ENCODE assay signal across 14 mouse cellular contexts in the genomic region with DNA sequence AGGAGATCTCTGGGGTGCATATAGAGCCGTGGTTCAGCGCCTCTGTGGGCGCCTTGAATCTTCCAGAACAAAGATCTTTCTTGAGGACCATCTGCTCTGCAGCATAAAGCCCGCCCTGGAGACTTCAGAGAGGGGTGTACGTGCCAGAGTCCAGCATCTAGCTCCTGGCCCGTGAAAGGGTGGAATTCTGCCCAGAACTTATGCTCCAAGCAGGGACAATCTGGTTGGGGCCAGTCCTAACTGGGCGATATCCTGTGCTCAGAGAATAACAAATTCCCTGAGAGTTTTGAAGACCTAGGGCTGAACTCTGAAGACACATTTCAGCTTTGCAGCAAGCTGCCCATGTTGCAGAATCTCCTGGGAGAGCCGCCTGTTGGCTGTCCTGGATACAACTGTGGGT. TPM values are rescaled to one million over a fixed set of nuclear protein-coding genes. Genes with fewer than 3 reads are reported as not detected.
DNase-seq lines count a peak whose midpoint lies in the region; ATAC-seq and TF ChIP-seq lines count a peak whose summit lies in the region.
"Had no signal": no experiment of that assay in that cellular context is flagged by ENCODE, and none has a peak within 500 bp of the region (broad histone marks: within the 10 kb centered on the region; RNA-seq: fewer than 3 reads in every experiment).

No protein-coding gene starts in this region.

- TF ChIP-seq EP300 in heart, postnatal 0 days (IDR thresholded peaks at IDR 0.05; ENCODE audit: low read depth), result no peak

- no peaks in the 10 kb centered on the region for H3K27me3 ChIP-seq in heart, postnatal 0 days (ENCODE audit: control insufficient read depth, insufficient read depth, low read length)
- H3K27me3 ChIP-seq in heart, embryonic 11.5 days (ENCODE audit: control insufficient read depth, insufficient read depth, low read length), result peaks cover 2% of the 10 kb centered on the region; the same call in 1 of the 2 replicates
- H3K27me3 ChIP-seq in midbrain, postnatal 0 days (ENCODE audit: insufficient read depth, low read length), result no peaks in the 10 kb centered on the region
- no peaks in the 10 kb centered on the region for H3K27me3 ChIP-seq in midbrain, embryonic 14.5 days (ENCODE audit: control insufficient read depth, insufficient read depth, low read length)
- H3K27me3 ChIP-seq in kidney, embryonic 16.5 days (ENCODE audit: insufficient read depth, low read length), result peaks cover 27% of the 10 kb centered on the region
- H3K27me3 ChIP-seq in limb, embryonic 11.5 days (ENCODE audit: control insufficient read depth, insufficient read depth, low read length), result no peaks in the 10 kb centered on the region; the same call in 1 of the 2 replicates

- no peak overlapping the region for H3K4me2 ChIP-seq in heart, postnatal 0 days (ENCODE audit: low read depth, low read length)
- no peak overlapping the region for H3K4me2 ChIP-seq in heart, embryonic 11.5 days
- H3K4me2 ChIP-seq in midbrain, postnatal 0 days (ENCODE audit: low read depth, low read length, poor library complexity, severe bottlenecking), result no peak overlapping the region
- H3K4me2 ChIP-seq in midbrain, embryonic 14.5 days (ENCODE audit: low read length), result no peak overlapping the region
- no peak overlapping the region for H3K4me2 ChIP-seq in kidney, embryonic 16.5 days (replicated peaks; ENCODE audit: low read depth, low read length)
- H3K4me2 ChIP-seq in limb, embryonic 11.5 days (ENCODE audit: low read depth, severe bottlenecking), result no peak overlapping the region
- H3K4me2 ChIP-seq: liver, embryonic 13.5 days; neural tube, embryonic 12.5 days had no signal

- no peak for ATAC-seq in heart, postnatal 0 days (ENCODE audit: insufficient read depth, low read depth)
- no peak for ATAC-seq in heart, embryonic 11.5 days (replicated peaks; ENCODE audit: insufficient number of reproducible peaks, low FRiP score, low TSS enrichment)
- ATAC-seq in midbrain, postnatal 0 days (ENCODE audit: low FRiP score), result no peak
- no peak for ATAC-seq in midbrain, embryonic 14.5 days (ENCODE audit: low FRiP score, low TSS enrichment)
- ATAC-seq in kidney, embryonic 16.5 days (ENCODE audit: low FRiP score, low TSS enrichment), result no peak
- ATAC-seq in limb, embryonic 11.5 days (ENCODE audit: insufficient number of reproducible peaks, low FRiP score, low TSS enrichment, low read depth), result no peak
- ATAC-seq: intestine, postnatal 0 days had no signal

- no peak for TF ChIP-seq CTCF in heart, postnatal 0 days (IDR thresholded peaks at IDR 0.05; ENCODE audit: low read depth)
- no peak for TF ChIP-seq CTCF in midbrain, postnatal 0 days (IDR thresholded peaks at IDR 0.05)

- peak overlapping the region; percentile 35 for H3K27ac ChIP-seq in heart, postnatal 0 days (ENCODE audit: low read depth)
- H3K27ac ChIP-seq in heart, embryonic 11.5 days (ENCODE audit: low read depth, low read length), result no peak overlapping the region
- H3K27ac ChIP-seq in midbrain, postnatal 0 days (ENCODE audit: low read depth, low read length), result no peak overlapping the region
- H3K27ac ChIP-seq in midbrain, embryonic 14.5 days (replicated peaks; ENCODE audit: low read depth, low read length), result no peak overlapping the region
- H3K27ac ChIP-seq in kidney, embryonic 16.5 days (ENCODE audit: low read length), result peak overlapping the region; percentile 51
- no peak overlapping the region for H3K27ac ChIP-seq in limb, embryonic 11.5 days (replicated peaks; ENCODE audit: low read depth, low read length)
- H3K27ac ChIP-seq: liver, embryonic 13.5 days; neural tube, embryonic 12.5 days had no signal

- H3K36me3 ChIP-seq in heart, postnatal 0 days (replicated peaks; ENCODE audit: control insufficient read depth, insufficient read depth, low read length), result no peaks in the 10 kb centered on the region
- H3K36me3 ChIP-seq in heart, embryonic 11.5 days (ENCODE audit: control insufficient read depth, insufficient read depth, low read length), result no peaks in the 10 kb centered on the region
- no peaks in the 10 kb centered on the region for H3K36me3 ChIP-seq in midbrain, postnatal 0 days (ENCODE audit: insufficient read depth, low read length)
- H3K36me3 ChIP-seq in midbrain, embryonic 14.5 days (ENCODE audit: control insufficient read depth, insufficient read depth, low read length), result no peaks in the 10 kb centered on the region
- no peaks in the 10 kb centered on the region for H3K36me3 ChIP-seq in kidney, embryonic 16.5 days (ENCODE audit: insufficient read depth, low read length)
- H3K36me3 ChIP-seq in limb, embryonic 11.5 days (ENCODE audit: control insufficient read depth, insufficient read depth, low read length), result no peaks in the 10 kb centered on the region
- H3K36me3 ChIP-seq: liver, embryonic 13.5 days; neural tube, embryonic 12.5 days had no signal

- 0 out of 2 replicates have a peak, but pooled peaks cover 3% of the 10 kb centered on the region for H3K9me3 ChIP-seq in heart, postnatal 0 days (replicated peaks; ENCODE audit: control insufficient read depth, low read length)
- H3K9me3 ChIP-seq in heart, embryonic 11.5 days (replicated peaks; ENCODE audit: control insufficient read depth, low read length), result no peaks in the 10 kb centered on the region; the same call in 1 of the 2 replicates
- H3K9me3 ChIP-seq in midbrain, postnatal 0 days (ENCODE audit: low read length), result no peaks in the 10 kb centered on the region
- no peaks in the 10 kb centered on the region for H3K9me3 ChIP-seq in midbrain, embryonic 14.5 days (ENCODE audit: control insufficient read depth, low read length)
- no peaks in the 10 kb centered on the region for H3K9me3 ChIP-seq in kidney, embryonic 16.5 days (ENCODE audit: low read length)
- no peaks in the 10 kb centered on the region for H3K9me3 ChIP-seq in limb, embryonic 11.5 days (ENCODE audit: control insufficient read depth, low read length)
- H3K9me3 ChIP-seq: neural tube, embryonic 12.5 days had no signal

- no peak overlapping the region for H3K4me3 ChIP-seq in heart, postnatal 0 days (ENCODE audit: low read depth, low read length)
- H3K4me3 ChIP-seq in heart, embryonic 11.5 days (ENCODE audit: low read depth, low read length), result no peak overlapping the region
- H3K4me3 ChIP-seq in midbrain, postnatal 0 days (ENCODE audit: low read depth, low read length), result no peak overlapping the region
- H3K4me3 ChIP-seq in midbrain, embryonic 14.5 days (replicated peaks; ENCODE audit: low read depth, low read length), result no peak overlapping the region
- no peak overlapping the region for H3K4me3 ChIP-seq in kidney, embryonic 16.5 days (ENCODE audit: low read length)
- H3K4me3 ChIP-seq in limb, embryonic 11.5 days (ENCODE audit: low read depth, low read length), result no peak overlapping the region
- H3K4me3 ChIP-seq: erythroblast, embryonic 14.5 days; liver, embryonic 13.5 days; megakaryocyte, embryonic 14.5 days; neural tube, embryonic 12.5 days had no signal

- DNase-seq in heart, postnatal 0 days (ENCODE audit: low spot score), result no peak
- DNase-seq in midbrain, postnatal 0 days (ENCODE audit: low spot score), result peak; percentile 46
- no peak for DNase-seq in midbrain, embryonic 14.5 days
- peak; percentile 16 for DNase-seq in limb, embryonic 11.5 days (ENCODE audit: low spot score)
- DNase-seq in left cerebral cortex, adult 18-20 months (ENCODE audit: low spot score in 2 of 2), result no peak
- DNase-seq: adrenal gland, postnatal 25 days; liver, embryonic 13.5 days had no signal

- H3K4me1 ChIP-seq in heart, postnatal 0 days (ENCODE audit: control insufficient read depth, insufficient read depth), result peaks cover 9% of the 10 kb centered on the region; the same call in 1 of the 2 replicates
- peaks cover 14% of the 10 kb centered on the region for H3K4me1 ChIP-seq in heart, embryonic 11.5 days (ENCODE audit: control insufficient read depth, insufficient read depth, low read length)
- peaks cover 3% of the 10 kb centered on the region for H3K4me1 ChIP-seq in midbrain, postnatal 0 days (ENCODE audit: insufficient read depth, low read length)
- peaks cover 12% of the 10 kb centered on the region for H3K4me1 ChIP-seq in midbrain, embryonic 14.5 days (ENCODE audit: control insufficient read depth, insufficient read depth, low read length)
- peaks cover 40% of the 10 kb centered on the region for H3K4me1 ChIP-seq in kidney, embryonic 16.5 days (ENCODE audit: insufficient read depth, low read length)
- H3K4me1 ChIP-seq in limb, embryonic 11.5 days (ENCODE audit: control insufficient read depth, insufficient read depth, low read length), result peaks cover 5% of the 10 kb centered on the region

- WGBS in heart, postnatal 0 days, result 68% methylated on average over 8 of the region's 8 CpGs
- 82% methylated on average over 8 of the region's 8 CpGs for WGBS in heart, embryonic 11.5 days (ENCODE audit: insufficient replicate concordance)
- WGBS in midbrain, postnatal 0 days, result 83% methylated on average over 8 of the region's 8 CpGs
- 90% methylated on average over 8 of the region's 8 CpGs for WGBS in midbrain, embryonic 14.5 days
- WGBS in kidney, embryonic 16.5 days, result 77% methylated on average over 8 of the region's 8 CpGs
- WGBS in limb, embryonic 11.5 days, result 89% methylated on average over 8 of the region's 8 CpGs

- H3K9ac ChIP-seq in heart, postnatal 0 days (replicated peaks; ENCODE audit: low read depth, low read length), result no peak overlapping the region
- no peak overlapping the region for H3K9ac ChIP-seq in heart, embryonic 11.5 days (ENCODE audit: low read depth, low read length)
- no peak overlapping the region for H3K9ac ChIP-seq in midbrain, postnatal 0 days (replicated peaks; ENCODE audit: low read length, poor library complexity, severe bottlenecking)
- H3K9ac ChIP-seq in midbrain, embryonic 14.5 days (replicated peaks; ENCODE audit: low read length), result no peak overlapping the region
- H3K9ac ChIP-seq in kidney, embryonic 16.5 days (replicated peaks; ENCODE audit: low read length), result no peak overlapping the region
- H3K9ac ChIP-seq in limb, embryonic 11.5 days (ENCODE audit: low read length), result no peak overlapping the region
- H3K9ac ChIP-seq: liver, embryonic 13.5 days; neural tube, embryonic 12.5 days had no signal

RNA-seq across cellular contexts. Expression of gene Pck1, which starts 25.1 kb away (rescaled TPM):
- total RNA-seq in heart, postnatal 0 days (2014; rRNA removed; ENCODE audit: low replicate concordance), result 0.97 and 1.7 TPM in 2 replicates
- 0.29 and 0.37 TPM in 2 replicates for polyA plus RNA-seq in heart, postnatal 0 days (2015; fragmentation: Nextera tagmentation; extraction: Ambion mirVana)
- not detected in 2 replicates for polyA plus RNA-seq in heart, embryonic 11.5 days (2014; fragmentation: Nextera tagmentation; extraction: Ambion mirVana)
- not detected in 2 replicates for total RNA-seq in midbrain, postnatal 0 days (2014; rRNA removed)
- 0.07 TPM in 1 of 2 replicates, not detected in the other for polyA plus RNA-seq in midbrain, postnatal 0 days (2015; fragmentation: Nextera tagmentation; extraction: Ambion mirVana)
- polyA plus RNA-seq in midbrain, embryonic 14.5 days (2014; fragmentation: Nextera tagmentation; extraction: Ambion mirVana), result not detected in 2 replicates
- polyA plus RNA-seq in kidney, embryonic 16.5 days (2015; fragmentation: Nextera tagmentation; extraction: Ambion mirVana), result 35.4 and 38.4 TPM in 2 replicates
- 0.05 and 0.23 TPM in 2 replicates for polyA plus RNA-seq in limb, embryonic 11.5 days (2014; fragmentation: Nextera tagmentation; extraction: Ambion mirVana)
- not detected for total RNA-seq in left cerebral cortex, adult 18-20 months (2021)
- polyA plus RNA-seq: neural tube, embryonic 12.5 days had no signal

RNA-seq across cellular contexts. Expression of gene Zbp1, which starts 40.8 kb away (rescaled TPM):
- total RNA-seq in heart, postnatal 0 days (2014; rRNA removed; ENCODE audit: low replicate concordance), result 3.1 TPM in 1 of 2 replicates, not detected in the other
- 0.36 and 1.1 TPM in 2 replicates for polyA plus RNA-seq in heart, postnatal 0 days (2015; fragmentation: Nextera tagmentation; extraction: Ambion mirVana)
- not detected in 2 replicates for polyA plus RNA-seq in heart, embryonic 11.5 days (2014; fragmentation: Nextera tagmentation; extraction: Ambion mirVana)
- not detected in 2 replicates for total RNA-seq in midbrain, postnatal 0 days (2014; rRNA removed)
- 0.38 and 0.57 TPM in 2 replicates for polyA plus RNA-seq in midbrain, postnatal 0 days (2015; fragmentation: Nextera tagmentation; extraction: Ambion mirVana)
- 1.7 TPM in 1 of 2 replicates, not detected in the other for polyA plus RNA-seq in midbrain, embryonic 14.5 days (2014; fragmentation: Nextera tagmentation; extraction: Ambion mirVana)
- 0.67 TPM in 1 of 2 replicates, not detected in the other for polyA plus RNA-seq in kidney, embryonic 16.5 days (2015; fragmentation: Nextera tagmentation; extraction: Ambion mirVana)
- not detected in 2 replicates for polyA plus RNA-seq in limb, embryonic 11.5 days (2014; fragmentation: Nextera tagmentation; extraction: Ambion mirVana)
- total RNA-seq in left cerebral cortex, adult 18-20 months (2021), result not detected
- polyA plus RNA-seq: erythroblast, embryonic 14.5 days had no signal

RNA-seq across cellular contexts. Expression of gene Ctcfl, which starts 58.6 kb away (rescaled TPM):
- total RNA-seq in heart, postnatal 0 days (2014; rRNA removed; ENCODE audit: low replicate concordance), result not detected in 2 replicates
- polyA plus RNA-seq in heart, postnatal 0 days (2015; fragmentation: Nextera tagmentation; extraction: Ambion mirVana), result 0.22 and 0.26 TPM in 2 replicates
- 0.39 and 0.42 TPM in 2 replicates for polyA plus RNA-seq in heart, embryonic 11.5 days (2014; fragmentation: Nextera tagmentation; extraction: Ambion mirVana)
- not detected in 2 replicates for total RNA-seq in midbrain, postnatal 0 days (2014; rRNA removed)
- not detected in 2 replicates for polyA plus RNA-seq in midbrain, postnatal 0 days (2015; fragmentation: Nextera tagmentation; extraction: Ambion mirVana)
- polyA plus RNA-seq in midbrain, embryonic 14.5 days (2014; fragmentation: Nextera tagmentation; extraction: Ambion mirVana), result not detected in 2 replicates
- 0.07 and 0.10 TPM in 2 replicates for polyA plus RNA-seq in kidney, embryonic 16.5 days (2015; fragmentation: Nextera tagmentation; extraction: Ambion mirVana)
- polyA plus RNA-seq in limb, embryonic 11.5 days (2014; fragmentation: Nextera tagmentation; extraction: Ambion mirVana), result 0.11 TPM in 1 of 2 replicates, not detected in the other
- not detected for total RNA-seq in left cerebral cortex, adult 18-20 months (2021)
- polyA plus RNA-seq: erythroblast, embryonic 14.5 days; frontal cortex, adult 2 months had no signal

Comparison
In these comparisons a context has a peak if more than half of its experiments do, and no peak if none do; other contexts are left out.
1. DNase-seq: peak in midbrain, postnatal 0 days (single experiment) and limb, embryonic 11.5 days (single experiment); none in heart, postnatal 0 days (single experiment), midbrain, embryonic 14.5 days (single experiment) and left cerebral cortex, adult 18-20 months (0 of 2).
2. H3K27ac ChIP-seq: peak in heart, postnatal 0 days (single experiment) and kidney, embryonic 16.5 days (single experiment); none in heart, embryonic 11.5 days (single experiment), midbrain, postnatal 0 days (single experiment), midbrain, embryonic 14.5 days (single experiment) and limb, embryonic 11.5 days (single experiment).
3. RNA of gene Pck1, which starts 25.1 kb away (polyA plus RNA-seq): 35.4 to 38.4 TPM in kidney, embryonic 16.5 days; 0.29 to 0.37 TPM in heart, postnatal 0 days, 0.07 TPM in midbrain, postnatal 0 days, 0.05 to 0.23 TPM in limb, embryonic 11.5 days, not detected in heart, embryonic 11.5 days and not detected in midbrain, embryonic 14.5 days; every median in the first group is over 10 times any median in the second.